Mouse (Mus musculus): Measurements from ENCODE around the gene Ttll1. TPM values are rescaled to one million over a fixed set of nuclear protein-coding genes. Genes with fewer than 3 reads are reported as not detected.

Gene Ttll1
- total RNA-seq, 2 experiments from 2014 or later = 43.0 to 43.6 TPM

DNA sequence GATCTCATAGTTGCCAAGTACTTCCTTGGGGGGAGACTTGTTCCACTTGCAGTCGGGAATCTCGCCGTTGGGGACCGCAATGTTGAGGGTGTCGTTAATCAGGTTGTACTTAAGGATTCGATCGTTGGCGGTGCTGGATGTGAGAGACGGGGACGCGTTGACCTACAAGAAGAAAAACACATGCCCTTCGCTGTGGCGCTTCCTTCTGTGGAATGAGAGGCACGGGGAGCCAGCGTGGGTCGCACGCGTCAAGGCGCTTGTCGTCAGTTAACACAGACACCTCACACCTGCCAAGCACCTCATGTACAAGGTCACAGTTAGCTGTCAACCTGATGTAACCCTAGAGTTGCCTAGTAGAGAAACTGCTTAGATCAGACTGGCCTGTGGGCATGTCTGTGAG, 21.2 kb downstream of the Ttll1 start:
- intact Hi-C loops (cut with DNase I) = no loop called here
- peak in 1 of 2 experiments; percentile 54 for DNase-seq

DNA sequence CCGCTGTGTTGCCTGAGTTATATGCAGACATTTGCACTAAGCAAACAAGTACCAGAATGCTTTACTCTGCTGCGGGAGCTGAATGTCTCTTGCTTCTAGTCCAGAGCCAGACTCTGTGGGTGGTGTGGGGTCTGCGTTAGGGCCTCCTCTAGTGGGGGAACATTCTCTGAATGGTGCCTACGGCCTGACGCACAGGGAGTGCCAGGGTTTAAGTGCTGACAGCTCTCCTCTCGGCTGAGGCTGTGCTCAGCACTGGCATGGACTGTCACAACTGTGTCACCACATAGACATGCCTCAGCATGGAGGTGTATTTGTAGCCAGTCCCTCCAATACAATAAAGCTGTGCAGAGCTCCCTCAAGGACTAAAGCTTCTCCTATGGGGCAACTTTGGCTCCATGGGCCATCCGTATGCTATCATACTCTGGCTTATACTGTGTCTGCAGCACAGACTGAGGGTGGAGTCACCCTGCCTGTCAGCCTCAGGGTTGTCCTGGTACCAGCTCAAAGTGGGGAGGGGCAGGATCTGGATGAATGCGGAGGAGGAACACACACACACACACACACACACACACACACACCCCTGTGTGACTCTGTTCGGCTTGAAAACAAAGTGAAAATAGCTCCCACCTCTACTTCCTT, 23.1 kb downstream of the Ttll1 start:
- intact Hi-C loops (cut with DNase I) = no loop called here
- DNase-seq = peak; percentile 31 to 41

DNA sequence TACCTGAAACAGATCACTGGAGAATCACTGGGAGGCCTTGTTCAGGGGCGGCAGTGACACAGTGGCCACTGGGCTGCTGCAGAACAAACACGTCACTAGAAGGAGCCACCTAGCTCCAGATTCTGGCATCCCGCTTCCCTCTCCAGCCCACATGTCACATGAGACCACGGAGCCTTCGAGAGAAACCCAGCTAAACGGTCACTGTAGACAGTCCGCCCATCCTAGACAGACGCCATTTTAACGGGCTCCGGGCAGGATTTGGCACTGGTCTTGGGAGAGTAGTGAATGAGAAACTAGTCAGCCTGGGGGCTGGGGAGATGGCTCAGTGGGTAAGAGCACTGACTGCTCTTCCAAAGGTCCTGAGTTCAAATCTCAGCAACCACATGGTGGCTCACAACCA, 26.4 kb downstream of the Ttll1 start:
- no peak for DNase-seq
- intact Hi-C loops (cut with DNase I) = loop anchor here (5.0 kb wide), 1 partner anchor 92 kb away; no protein-coding TSS in a partner anchor

DNA sequence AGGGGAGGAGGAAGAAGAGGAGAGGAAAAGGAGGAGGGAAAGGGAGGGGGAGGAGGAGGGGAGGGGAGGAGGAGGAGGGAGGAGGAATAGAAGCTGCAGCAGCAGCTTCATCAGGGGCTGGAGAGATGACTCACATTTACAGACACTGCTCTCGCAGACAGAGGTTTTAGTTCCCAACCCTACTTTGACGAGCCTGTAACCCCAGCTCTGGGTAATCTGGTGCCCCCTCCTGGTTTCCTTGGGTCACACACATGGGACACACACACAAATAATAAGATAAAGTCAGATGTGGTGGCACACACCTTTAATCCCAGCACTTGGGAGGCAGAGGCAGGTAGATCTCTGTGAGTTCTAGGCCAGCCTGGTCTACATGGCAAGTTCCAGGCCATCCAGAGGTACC, 27.2 kb downstream of the Ttll1 start:
- intact Hi-C loops (cut with DNase I) = loop anchor here (5.0 kb wide), 1 partner anchor 91 kb away; no protein-coding TSS in a partner anchor
- peak in 1 of 2 experiments; percentile 52 for DNase-seq

DNA sequence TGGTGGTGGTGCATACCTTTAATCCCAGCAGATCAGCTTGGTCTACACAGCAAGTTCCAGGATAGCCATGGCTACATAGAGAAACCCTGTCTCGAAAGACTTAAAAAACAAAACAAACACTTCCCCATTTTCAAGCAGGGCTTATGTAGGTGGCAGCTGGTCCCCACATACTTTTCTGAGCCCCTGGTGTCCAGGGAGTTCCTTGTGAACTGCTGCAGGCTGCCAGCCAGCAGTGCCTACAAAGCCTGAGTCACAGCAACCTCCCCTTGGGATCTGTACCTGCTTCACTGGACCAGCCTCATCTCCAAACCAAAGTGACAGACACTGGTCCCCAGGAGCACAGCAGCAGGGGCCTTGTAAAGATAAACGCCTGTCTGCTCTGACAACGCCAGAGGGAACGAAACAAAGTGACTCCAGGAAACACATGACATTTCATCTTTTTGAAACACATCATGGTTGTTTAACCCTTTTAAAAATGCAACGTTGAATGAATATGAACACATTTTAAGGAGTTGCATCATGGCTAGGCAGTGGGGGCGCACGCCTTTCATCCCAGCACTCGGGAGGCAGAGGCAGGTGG, 28.0 kb downstream of the Ttll1 start:
- intact Hi-C loops (cut with DNase I) = loop anchor here (5.0 kb wide), 1 partner anchor 90 kb away; no protein-coding TSS in a partner anchor
- DNase-seq = no peak

DNA sequence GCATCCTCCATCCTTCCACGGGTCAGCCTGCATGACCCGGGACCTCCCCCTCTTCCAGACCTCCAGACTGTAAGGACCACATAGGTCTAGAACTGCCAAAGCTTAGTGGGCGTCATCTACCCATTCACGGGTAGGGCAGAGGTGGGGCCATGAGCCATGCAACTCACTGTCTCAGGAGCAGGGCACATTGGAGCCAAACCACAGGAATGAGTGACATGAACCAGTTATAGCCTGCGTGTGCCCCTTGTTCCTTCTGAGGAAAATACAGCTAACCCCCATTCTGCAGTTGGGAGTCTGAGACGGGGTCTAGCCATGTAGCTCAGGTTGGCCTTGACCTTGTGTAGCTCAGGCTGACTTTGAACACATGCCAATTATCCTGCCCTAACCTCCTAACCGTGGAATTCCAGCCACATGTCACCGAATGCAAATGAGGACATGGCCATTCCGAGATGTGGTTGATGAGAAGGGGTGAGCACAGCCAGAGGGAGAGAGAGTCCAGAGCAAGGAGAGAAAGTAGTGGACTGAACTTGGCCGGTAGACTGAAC, 29.4 kb downstream of the Ttll1 start:
- DNase-seq = no peak
- intact Hi-C loops (cut with DNase I) = loop anchor here (5.0 kb wide), 1 partner anchor 89 kb away; no protein-coding TSS in a partner anchor

DNA sequence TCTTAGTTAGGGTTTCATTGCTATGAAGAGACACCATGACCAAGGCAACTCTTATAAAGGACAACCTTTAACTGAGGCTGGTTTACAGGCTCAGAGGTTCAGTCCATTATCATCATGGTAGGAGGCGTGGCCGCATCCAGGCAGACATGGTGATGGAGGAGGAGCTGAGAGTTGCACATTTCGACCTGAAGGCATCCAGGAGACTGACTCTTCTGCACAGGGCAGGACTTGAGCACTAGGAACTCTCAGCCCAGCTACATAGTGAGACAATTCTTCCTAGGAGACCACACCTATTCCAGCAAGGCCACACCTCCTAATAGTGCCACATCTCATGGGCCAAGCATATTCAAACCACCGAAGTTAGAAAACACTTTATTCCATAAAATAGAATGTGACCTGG, 30.9 kb downstream of the Ttll1 start:
- intact Hi-C loops (cut with DNase I) = loop anchor here (5.0 kb wide), 1 partner anchor 88 kb away; no protein-coding TSS in a partner anchor

DNA sequence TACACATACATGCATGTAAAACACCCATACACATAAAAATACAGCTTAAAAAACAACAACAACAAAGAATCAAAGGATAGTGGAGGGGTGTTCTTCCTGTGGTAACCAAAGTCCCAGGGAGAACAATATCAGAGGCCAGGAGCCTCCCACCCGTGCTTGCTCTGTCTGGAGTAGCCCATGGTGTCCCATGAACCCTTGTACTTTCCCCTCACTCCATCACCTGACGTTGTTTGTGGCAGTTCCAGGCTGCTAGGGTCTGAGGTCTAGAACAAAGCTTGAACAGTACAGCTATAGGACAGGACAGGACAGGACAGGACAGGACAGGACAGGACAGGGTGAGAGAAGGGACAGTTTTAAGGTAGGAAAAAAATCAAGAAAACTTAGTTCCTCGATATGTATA, 32.6 kb downstream of the Ttll1 start:
- intact Hi-C loops (cut with DNase I) = no loop called here
- no peak for DNase-seq

More for the DNA sequence above, 30.9 kb downstream of the Ttll1 start:
- DNase-seq = no peak

DNA sequence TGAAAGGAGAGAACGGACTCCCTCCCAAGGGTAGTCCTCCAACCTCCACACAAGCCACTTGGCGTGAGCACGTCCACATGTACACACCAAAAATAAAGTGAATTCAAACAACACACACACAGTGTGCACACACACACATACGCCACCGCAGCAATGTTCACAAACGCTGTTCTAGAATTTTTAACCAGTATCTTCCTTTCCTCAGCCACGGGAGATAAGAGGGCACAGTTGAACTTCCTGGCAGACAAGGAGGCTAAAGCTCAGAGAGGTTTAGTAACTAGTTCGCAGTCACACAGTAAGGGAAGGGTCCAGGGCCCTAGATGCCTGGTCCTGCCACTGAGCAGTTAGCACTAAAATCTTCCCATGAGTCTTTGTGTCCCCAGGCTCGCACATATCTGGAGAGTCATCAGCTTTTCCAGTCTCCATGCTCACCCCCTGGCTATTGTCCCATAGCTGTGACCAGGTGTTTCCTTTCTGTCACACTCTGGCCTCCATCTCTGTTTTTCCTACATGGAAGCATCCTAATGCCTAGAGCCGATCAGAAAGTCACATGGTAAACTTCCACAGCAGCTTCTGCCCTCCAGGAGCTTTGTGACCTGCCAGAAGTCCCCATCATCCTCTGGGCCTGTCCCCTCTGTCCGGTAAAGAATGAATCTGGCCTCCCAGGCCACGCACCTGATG, 34.0 kb downstream of the Ttll1 start:
- DNase-seq = peak in 1 of 2 experiments; percentile 34
- intact Hi-C loops (cut with DNase I) = no loop called here

DNA sequence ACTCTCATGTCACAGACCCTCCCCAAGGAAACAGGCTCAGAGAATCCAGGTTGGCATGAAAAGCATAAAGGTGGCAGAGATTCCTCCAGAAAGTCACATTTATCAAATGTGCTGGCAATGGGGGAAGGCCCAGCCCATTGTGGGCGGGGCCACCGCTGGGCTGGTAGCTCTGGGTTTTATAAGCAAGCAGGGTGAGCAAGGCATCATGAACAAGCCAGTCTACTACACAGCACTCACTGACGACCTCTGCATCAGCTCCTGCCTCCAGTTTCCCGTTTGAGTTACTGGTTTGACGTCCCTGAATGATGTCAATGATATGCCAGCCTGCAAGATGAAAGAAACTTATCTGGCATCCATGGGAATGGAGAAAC, 36.2 kb downstream of the Ttll1 start:
- no peak for DNase-seq

DNA sequence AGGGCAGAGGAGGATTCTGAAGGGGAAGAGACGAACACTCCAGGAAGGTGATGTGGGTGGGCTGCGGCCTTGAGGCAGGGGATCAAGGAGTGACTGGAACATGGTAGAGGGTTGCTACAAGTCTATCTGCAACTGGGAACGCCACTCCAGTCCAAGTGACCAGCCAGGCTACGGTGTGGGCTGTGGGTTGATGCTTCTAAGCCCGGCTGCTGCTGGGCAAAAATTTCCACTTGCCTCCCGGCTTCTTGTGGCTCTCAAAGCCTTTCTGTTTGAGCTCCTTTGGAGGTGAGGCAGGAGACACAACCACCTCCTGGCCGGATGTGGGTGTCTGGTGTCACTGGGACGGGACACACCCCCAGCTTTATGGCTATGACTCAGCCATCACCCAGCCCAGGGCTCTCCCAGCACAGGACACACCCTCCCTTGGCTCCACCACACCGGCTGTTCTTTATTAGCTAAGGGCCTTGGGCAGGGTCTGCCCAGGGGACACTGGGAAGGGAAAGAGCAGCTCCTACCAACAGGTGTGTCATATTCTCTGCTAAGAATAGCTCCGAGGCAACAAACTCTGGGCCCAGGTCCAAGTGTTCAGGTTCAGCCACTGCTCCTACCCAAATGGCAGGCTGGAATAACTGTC, 36.7 kb downstream of the Ttll1 start:
- intact Hi-C loops (cut with DNase I) = no loop called here
- DNase-seq = peak; percentile 57 to 64

More for the DNA sequence above, 36.2 kb downstream of the Ttll1 start:
- intact Hi-C loops (cut with DNase I) = no loop called here

DNA sequence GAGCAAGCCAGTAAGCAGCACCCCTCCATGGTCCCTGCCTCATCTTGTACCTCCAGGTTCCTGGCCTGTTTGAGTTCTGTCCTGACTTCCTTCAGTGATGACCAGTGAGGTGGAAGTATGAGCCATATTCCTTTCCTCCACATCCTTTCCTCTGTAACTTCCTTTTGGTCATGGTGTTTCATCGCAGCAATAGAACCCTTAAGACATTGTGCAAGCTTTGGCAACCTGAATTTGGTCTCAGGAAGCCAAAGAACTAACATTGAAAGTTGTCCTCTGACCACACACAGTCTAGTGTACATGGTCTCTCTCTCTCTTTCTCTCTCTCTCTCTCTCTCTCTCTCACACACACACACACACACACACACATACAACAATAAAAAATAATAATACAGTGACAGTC, 37.4 kb downstream of the Ttll1 start:
- no peak for DNase-seq
- intact Hi-C loops (cut with DNase I) = no loop called here

DNA sequence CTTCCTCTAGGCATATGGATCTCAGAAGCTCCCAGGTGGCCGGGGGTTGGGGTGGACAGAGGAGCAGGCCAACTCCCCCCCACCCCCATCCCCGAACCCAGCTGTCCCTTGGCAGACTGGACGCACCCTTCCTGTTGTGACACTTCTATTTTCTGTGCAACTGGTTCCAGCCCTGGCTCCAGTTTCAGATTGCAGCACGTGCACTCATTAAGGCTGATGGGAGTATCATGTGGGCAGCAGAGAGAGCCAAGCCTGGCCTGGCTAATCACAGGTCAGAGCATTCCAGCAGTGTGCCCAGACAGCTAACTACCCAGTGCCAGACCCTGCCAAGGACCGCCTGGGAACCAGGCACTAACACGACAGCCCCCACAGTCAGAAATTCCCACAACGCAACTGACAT, 39.2 kb downstream of the Ttll1 start:
- intact Hi-C loops (cut with DNase I) = no loop called here
- DNase-seq = peak; percentile 63 to 75

DNA sequence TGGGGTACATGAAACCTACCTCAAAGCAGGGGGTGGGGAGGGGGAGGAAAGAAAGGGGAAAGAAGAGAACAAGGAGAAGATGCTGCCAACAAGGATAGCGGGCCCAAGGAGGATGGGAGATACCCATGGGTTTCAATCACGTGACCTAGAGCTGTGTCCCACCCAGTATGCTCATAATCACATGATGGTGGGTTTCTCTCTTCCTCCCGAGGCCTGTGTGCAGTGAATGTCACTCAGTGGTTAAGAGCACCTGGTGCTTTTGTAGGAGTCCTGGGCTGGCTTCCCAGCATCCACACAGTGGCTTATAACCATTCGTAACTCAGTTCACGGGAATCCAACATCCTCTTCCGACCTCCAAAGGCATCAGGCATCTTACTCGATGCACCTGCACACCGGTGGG, 40.2 kb downstream of the Ttll1 start:
- DNase-seq = no peak
- intact Hi-C loops (cut with DNase I) = no loop called here

DNA sequence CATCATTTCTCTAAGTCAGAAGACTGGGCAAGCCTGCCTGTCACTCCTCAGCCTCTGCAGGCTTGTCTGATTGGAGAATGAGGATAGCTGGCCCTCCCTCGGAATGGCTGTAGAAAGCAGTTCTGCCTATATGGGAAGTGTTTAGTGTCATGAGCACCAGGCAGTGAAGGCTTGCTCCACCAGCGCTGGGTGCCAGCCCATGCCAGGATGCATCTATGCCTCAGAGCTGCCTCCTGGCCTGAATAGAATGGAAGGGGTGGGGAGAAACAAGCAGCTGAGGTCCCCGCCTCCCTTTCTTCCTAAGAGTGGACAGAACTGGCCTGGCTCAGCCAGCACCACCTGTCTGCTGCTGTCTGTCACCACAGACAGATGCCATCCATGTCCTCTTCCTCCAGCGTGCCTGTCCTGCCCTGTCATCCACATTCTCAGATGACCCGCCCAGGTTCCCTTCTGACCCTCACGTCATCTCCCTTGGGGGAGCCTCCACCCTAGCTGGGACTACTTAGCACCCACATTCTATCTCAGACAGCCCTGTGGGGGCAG, 41.3 kb downstream of the Ttll1 start:
- DNase-seq = no peak
- intact Hi-C loops (cut with DNase I) = no loop called here

DNA sequence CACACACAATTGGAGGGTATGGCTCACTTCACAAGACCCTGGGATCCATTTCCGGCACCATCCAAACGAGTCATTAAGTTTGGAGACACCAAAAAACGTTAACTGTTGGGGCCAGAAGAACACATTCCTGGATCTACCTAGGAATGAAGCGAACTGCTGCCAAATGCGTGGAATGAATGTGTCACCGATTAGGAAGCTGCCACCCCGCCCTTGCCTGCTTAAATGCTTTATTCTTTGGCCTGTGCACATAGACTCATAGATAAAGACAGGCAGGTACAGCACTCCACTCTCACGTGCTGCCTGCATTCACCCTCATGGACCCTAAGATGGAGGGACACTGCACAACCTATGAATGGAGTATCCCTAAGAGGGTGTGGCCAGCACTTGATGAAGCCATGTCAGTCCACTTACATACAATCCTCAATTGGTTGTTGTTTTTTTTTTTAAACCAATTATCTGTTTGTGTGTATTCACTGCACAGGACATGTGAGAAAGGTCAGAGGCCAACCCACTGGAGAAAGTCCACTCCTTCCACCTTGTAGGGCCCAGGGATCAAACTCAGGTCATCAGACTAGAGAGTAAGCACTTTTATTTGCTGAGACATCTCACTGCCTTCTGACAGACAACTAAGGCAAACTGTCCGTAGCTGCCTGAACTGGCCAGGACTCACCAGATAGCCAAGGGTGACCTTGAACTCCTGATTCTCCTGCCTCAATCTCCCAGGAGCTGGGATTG, 43.3 kb downstream of the Ttll1 start:
- intact Hi-C loops (cut with DNase I) = no loop called here
- no peak for DNase-seq

DNA sequence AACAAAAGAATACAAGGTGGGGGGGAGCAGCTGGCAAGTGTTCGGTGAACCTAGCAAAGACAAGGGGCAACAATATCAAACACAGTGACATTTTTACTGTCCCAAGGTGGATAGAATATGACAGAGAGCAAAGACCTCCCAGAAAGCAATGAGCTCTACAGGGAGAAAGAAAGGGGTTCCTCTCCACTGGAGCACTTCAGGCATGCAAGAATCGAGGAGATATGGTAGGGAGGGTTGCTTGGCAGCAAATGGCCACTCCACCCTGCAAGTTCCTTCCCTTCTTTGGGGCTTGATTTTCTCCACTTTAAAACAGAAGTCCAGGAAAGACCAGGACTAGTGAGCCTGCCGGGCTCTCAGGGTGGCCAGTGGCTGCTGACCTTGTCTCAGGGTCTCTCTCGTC, 44.4 kb downstream of the Ttll1 start:
- intact Hi-C loops (cut with DNase I) = no loop called here
- DNase-seq = no peak

DNA sequence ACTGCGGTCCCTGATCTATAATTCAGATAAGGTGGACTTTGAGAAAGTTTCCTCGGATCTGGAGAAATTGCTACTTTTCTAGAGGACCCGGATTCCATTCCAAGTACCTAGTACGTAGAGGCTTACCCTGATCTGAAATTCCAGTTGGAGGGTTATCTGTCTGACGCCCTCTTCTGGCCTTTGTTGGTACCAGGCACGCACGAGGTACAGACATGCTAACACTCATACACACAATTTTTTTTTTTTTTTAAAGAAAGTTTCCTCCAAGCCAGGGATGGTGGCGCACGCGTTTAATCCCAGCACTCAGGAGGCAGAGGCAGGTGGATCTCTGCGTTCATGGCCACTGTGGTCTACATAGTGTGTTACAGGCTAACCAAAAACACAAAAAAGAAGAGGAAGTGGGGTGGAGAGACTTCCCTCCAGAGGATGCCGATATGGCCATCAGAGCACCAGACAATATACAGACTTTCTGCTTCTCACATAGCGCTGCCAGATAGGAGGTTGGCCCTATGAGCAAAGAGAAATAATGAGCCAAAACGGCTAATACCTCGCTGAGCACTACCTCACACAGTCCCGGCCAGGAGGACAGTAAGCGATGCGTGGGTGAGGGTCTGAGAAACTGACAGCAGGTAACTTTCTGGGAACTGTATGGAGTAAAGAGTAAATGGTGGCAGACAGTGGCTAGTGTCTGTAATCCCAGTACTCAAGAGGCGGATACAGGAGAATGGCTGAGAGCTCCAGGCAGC, 45.6 kb downstream of the Ttll1 start:
- intact Hi-C loops (cut with DNase I) = no loop called here
- DNase-seq = no peak

Data from heart, postnatal 14 days (tissue).